Mouse (Mus musculus) kidney, adult 11 months (tissue): ENCODE results near the gene Arrb1.
"Not testable (repeated sequence)": the region's sequence is repeated elsewhere in the genome, so short reads cannot be mapped to it uniquely, and the experiment has no call there.

Experiments used
- DNase-seq: peaks from one replicate; pipeline ENCODE4 v3.0.0; 2022

The Arrb1 gene

GRCm38 (mm10) chr7:99534901-99535735 is at the start of gene Arrb1:
Gene Arrb1, plus strand, starts transcription at chr7:99535466.
- DNase-seq = peak; percentile 69

- no peak for DNase-seq
Measured at GRCm38 (mm10) chr7:99489708-99490107, 45.6 kb upstream of the Arrb1 start.

- no peak for DNase-seq
Measured at GRCm38 (mm10) chr7:99499128-99499527, 36.1 kb upstream of the Arrb1 start.

GRCm38 (mm10) chr7:99500201-99500600 is 35.1 kb upstream of the Arrb1 start:
- DNase-seq = peak; percentile 65

GRCm38 (mm10) chr7:99500655-99501054 is 34.6 kb upstream of the Arrb1 start:
- DNase-seq = no peak

GRCm38 (mm10) chr7:99501148-99501547 is 34.1 kb upstream of the Arrb1 start:
- DNase-seq = no peak

- peak; percentile 41 for DNase-seq
Measured at GRCm38 (mm10) chr7:99504556-99504955, 30.7 kb upstream of the Arrb1 start.

GRCm38 (mm10) chr7:99508187-99508586 is 27.1 kb upstream of the Arrb1 start:
- DNase-seq = not testable (repeated sequence)

- peak; percentile 62 for DNase-seq
Measured at GRCm38 (mm10) chr7:99510087-99510501, 25.2 kb upstream of the Arrb1 start.

GRCm38 (mm10) chr7:99516092-99516813 is 19.0 kb upstream of the Arrb1 start:
- DNase-seq = no peak

GRCm38 (mm10) chr7:99516814-99517157 is 18.5 kb upstream of the Arrb1 start:
- no peak for DNase-seq

- DNase-seq = no peak
Measured at GRCm38 (mm10) chr7:99518954-99519644, 16.2 kb upstream of the Arrb1 start.

- no peak for DNase-seq
Measured at GRCm38 (mm10) chr7:99523121-99523520, 12.1 kb upstream of the Arrb1 start.

- DNase-seq = peak; percentile 40
Measured at GRCm38 (mm10) chr7:99523837-99524236, 11.4 kb upstream of the Arrb1 start.

GRCm38 (mm10) chr7:99528547-99528946 is 6.7 kb upstream of the Arrb1 start:
- no peak for DNase-seq

GRCm38 (mm10) chr7:99529410-99529809 is 5.9 kb upstream of the Arrb1 start:
- DNase-seq = no peak

- DNase-seq = no peak
Measured at GRCm38 (mm10) chr7:99531408-99531970, 3.8 kb upstream of the Arrb1 start.

- no peak for DNase-seq
Measured at GRCm38 (mm10) chr7:99532526-99532925, 2.7 kb upstream of the Arrb1 start.

GRCm38 (mm10) chr7:99533600-99533999 is 1.7 kb upstream of the Arrb1 start:
- DNase-seq = no peak

GRCm38 (mm10) chr7:99534501-99534900 is 765 bp upstream of the Arrb1 start:
- DNase-seq = no peak

- DNase-seq = no peak
Measured at GRCm38 (mm10) chr7:99535741-99536501, 655 bp downstream of the Arrb1 start.

GRCm38 (mm10) chr7:99537183-99537756 is 2.0 kb downstream of the Arrb1 start:
- no peak for DNase-seq
